Mouse (Mus musculus) brain, embryonic 14.5 days (tissue): ENCODE results near the gene Casq2.

Experiments
- CTCF ChIP-seq: fragments of 200-500 bp; IDR thresholded peaks from 2 replicates; pipeline ENCODE4 v1.5.1; 2012; ENCODE audit warnings: inconsistent platforms, mild to moderate bottlenecking, moderate library complexity, borderline replicate concordance; ENCODE audit not compliant: insufficient read depth, insufficient read length; ENCODE audit errors: extremely low read depth
- POLR2A ChIP-seq: fragments of 200-500 bp; IDR thresholded peaks from 2 replicates; pipeline ENCODE4 v1.6.1; 2012; ENCODE audit warnings: mild to moderate bottlenecking, inconsistent platforms, borderline replicate concordance; ENCODE audit not compliant: poor library complexity, insufficient read depth, insufficient read length, severe bottlenecking; ENCODE audit errors: extremely low read depth

GRCm38 (mm10) chr3:102142947-102143346 lies 56.7 kb downstream of the Casq2 start:
- no peak for TF ChIP-seq POLR2A
- TF ChIP-seq CTCF = no peak
